Mouse (Mus musculus) E14TG2a.4 (cell line): ENCODE data around the gene Ak3.
A peak's percentile ranks its signal among the peaks of the same experiment; 100 is the strongest.

Experiments
- H3K27me3 ChIP-seq: 2 replicates; pipeline ENCODE4 v1.6.1; 2014; ENCODE audit warnings: low read length, control low read depth; ENCODE audit not compliant: insufficient read depth
- H3K36me3 ChIP-seq: 2 replicates; pipeline ENCODE4 v1.6.1; 2014; ENCODE audit warnings: low read length, control low read depth; ENCODE audit not compliant: insufficient read depth
- H3K4me1 ChIP-seq: replicated peaks from 2 replicates; pipeline ENCODE4 v1.6.1; 2014; ENCODE audit warnings: low read depth, low read length, control low read depth
- H3K4me3 ChIP-seq: replicated peaks from 2 replicates; pipeline ENCODE4 v1.5.1; 2014; ENCODE audit warnings: mild to moderate bottlenecking, low read length
- H3K9me3 ChIP-seq: 2 replicates; pipeline ENCODE4 v1.6.1; 2014; ENCODE audit warnings: low read length, control low read depth
- CTCF ChIP-seq: conservative IDR thresholded peaks from 2 replicates; pipeline ENCODE4 v1.5.1; 2014; ENCODE audit warnings: low read length
- NANOG ChIP-seq: IDR thresholded peaks from 2 replicates; pipeline ENCODE4 v1.6.1; 2014; ENCODE audit warnings: borderline replicate concordance, low read length, mixed read lengths
- POU5F1 ChIP-seq: IDR thresholded peaks from 2 replicates; pipeline ENCODE4 v1.6.1; 2014; ENCODE audit warnings: low read length, borderline replicate concordance

Ak3 gene

DNA sequence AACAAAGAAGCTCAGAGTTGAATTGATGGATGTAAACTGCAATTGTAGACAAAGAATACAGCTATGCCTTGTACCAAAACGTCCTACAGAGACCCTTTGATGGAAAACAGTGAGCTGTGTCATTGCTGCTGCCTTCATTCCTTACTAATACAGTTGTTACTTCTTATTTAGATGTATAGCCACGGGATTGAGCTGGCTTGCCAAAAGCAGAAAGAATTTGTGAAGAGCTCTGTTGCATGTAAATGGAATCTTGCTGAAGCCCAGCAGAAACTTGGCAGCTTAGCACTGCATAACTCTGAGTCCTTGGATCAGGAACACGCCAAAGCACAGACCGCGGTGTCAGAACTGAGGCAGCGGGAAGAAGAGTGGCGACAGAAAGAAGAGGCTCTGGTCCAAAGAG lies 52.9 kb downstream of the Ak3 start:
- Histone ChIP-seq H3K4me3 (no peak overlapping the region), H3K27me3 (no peaks in the 10 kb centered on the region), H3K4me1 (peaks cover 67% of the 10 kb centered on the region), H3K9me3 (no peaks in the 10 kb centered on the region), H3K36me3 (peaks cover 55% of the 10 kb centered on the region)
- TF ChIP-seq NANOG (peak; percentile 43; the same call in 1 of the 2 replicates), POU5F1 (no peak)

DNA sequence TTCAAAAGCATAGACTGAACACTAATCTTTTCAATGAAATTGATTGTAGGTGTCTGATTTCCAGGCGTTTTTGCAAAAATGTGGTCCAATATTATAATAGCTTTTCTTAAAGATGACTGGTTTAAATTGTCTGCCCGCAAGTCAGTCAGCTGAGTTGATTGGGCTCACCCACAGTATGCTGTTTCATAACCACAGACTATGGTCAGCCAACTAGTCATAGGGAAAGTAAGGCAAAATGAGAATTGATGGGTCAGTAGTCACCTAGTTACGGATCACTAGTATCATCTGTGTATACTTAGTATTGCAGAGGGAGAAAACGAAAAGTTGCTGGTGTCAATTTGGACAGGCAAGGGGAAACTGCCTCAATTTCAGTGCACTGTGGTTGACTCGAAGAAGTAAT lies 56.4 kb downstream of the Ak3 start:
- Histone ChIP-seq H3K4me3 (peak overlapping the region; percentile 95), H3K27me3 (no peaks in the 10 kb centered on the region; the same call in 1 of the 2 replicates), H3K4me1 (peaks cover 49% of the 10 kb centered on the region), H3K36me3 (peaks cover 39% of the 10 kb centered on the region), H3K9me3 (no peaks in the 10 kb centered on the region)
- TF ChIP-seq POU5F1: no peak
- TF ChIP-seq NANOG: no peak
- no peak for TF ChIP-seq CTCF

DNA sequence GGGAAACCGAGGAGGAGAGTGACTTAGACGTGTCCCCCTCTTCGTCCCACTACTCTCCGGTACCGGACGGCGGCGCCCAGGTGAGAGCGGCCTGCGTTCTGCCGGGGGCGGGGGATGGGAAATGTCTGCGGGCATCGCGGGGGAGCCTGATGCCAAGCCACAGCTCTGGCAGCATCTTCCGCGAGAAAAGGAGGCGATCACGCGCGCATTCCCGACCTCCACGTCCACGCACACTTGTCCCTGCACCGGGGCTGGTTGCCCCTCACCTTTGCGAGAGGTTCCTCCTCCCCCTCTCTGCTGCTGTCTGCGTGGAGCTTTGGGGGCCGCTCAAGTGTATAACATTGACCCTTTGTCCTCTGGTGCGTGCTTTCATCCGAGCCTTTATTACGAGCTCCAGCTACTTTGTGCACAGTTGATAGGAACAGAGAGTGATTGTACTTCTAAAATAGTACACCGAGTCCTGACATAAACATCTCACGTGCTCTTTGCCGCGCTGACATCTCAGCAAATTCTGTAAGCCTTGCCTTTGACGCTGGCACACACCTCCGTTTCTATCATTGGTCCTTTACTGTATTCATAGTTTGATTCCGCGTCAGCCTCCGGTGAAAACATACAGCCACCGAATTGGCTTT lies 57.1 kb downstream of the Ak3 start:
- no peaks in the 10 kb centered on the region for H3K9me3 ChIP-seq
- peak overlapping the region; percentile 95 for H3K4me3 ChIP-seq
- H3K27me3 ChIP-seq: no peaks in the 10 kb centered on the region; the same call in 1 of the 2 replicates
- peaks cover 32% of the 10 kb centered on the region for H3K36me3 ChIP-seq
- peaks cover 44% of the 10 kb centered on the region for H3K4me1 ChIP-seq
- TF ChIP-seq NANOG (no peak), CTCF (no peak), POU5F1 (no peak)

- Histone ChIP-seq H3K9me3 (no peaks in the 10 kb centered on the region), H3K4me3 (peak within 1 kb of the TSS; percentile 95), H3K36me3 (peaks cover 27% of the 10 kb centered on the region), H3K27me3 (no peaks in the 10 kb centered on the region; the same call in 1 of the 2 replicates), H3K4me1 (peaks cover 39% of the 10 kb centered on the region)
- no peak for TF ChIP-seq NANOG
- TF ChIP-seq POU5F1: no peak
- no peak for TF ChIP-seq CTCF
Measured at GRCm38 (mm10) chr19:28990194-28990589, 57.6 kb downstream of the Ak3 start, which contains the start of gene Cdc37l1. Cdc37l1 (plus strand) TSS chr19:28990352.

GRCm38 (mm10) chr19:28989515-28989914 lies 58.2 kb downstream of the Ak3 start:
- Histone ChIP-seq H3K4me3 (peak overlapping the region; percentile 95), H3K4me1 (peaks cover 32% of the 10 kb centered on the region), H3K9me3 (no peaks in the 10 kb centered on the region; the same call in 1 of the 2 replicates), H3K27me3 (no peaks in the 10 kb centered on the region; the same call in 1 of the 2 replicates), H3K36me3 (peaks cover 20% of the 10 kb centered on the region)
- TF ChIP-seq NANOG (no peak), POU5F1 (no peak), CTCF (no peak)

- no peak for TF ChIP-seq POU5F1
- TF ChIP-seq NANOG: no peak
- TF ChIP-seq CTCF: no peak
- Histone ChIP-seq H3K4me1 (no peaks in the 10 kb centered on the region), H3K4me3 (no peak overlapping the region), H3K27me3 (no peaks in the 10 kb centered on the region; the same call in 1 of the 2 replicates), H3K36me3 (no peaks in the 10 kb centered on the region), H3K9me3 (peaks cover 11% of the 10 kb centered on the region)
Measured at GRCm38 (mm10) chr19:28982617-28983016, 65.1 kb downstream of the Ak3 start.

- peak overlapping the region; percentile 75 for H3K4me3 ChIP-seq
- H3K36me3 ChIP-seq: no peaks in the 10 kb centered on the region
- TF ChIP-seq POU5F1 (no peak), CTCF (peak; percentile 56)
- peaks cover 13% of the 10 kb centered on the region for H3K4me1 ChIP-seq
- peaks cover 18% of the 10 kb centered on the region for H3K27me3 ChIP-seq
- H3K9me3 ChIP-seq: no peaks in the 10 kb centered on the region
Measured at GRCm38 (mm10) chr19:28974862-28975611, 72.7 kb downstream of the Ak3 start.
